Mouse (Mus musculus) small intestine, adult 2 months (tissue): ENCODE measurements around the gene Ccdc172. TPM values are rescaled to one million over a fixed set of nuclear protein-coding genes. Genes with fewer than 3 reads are reported as not detected.

Experiments
- H3K27ac ChIP-seq: fragments of 200-500 bp; 2 replicates; pipeline ENCODE4 v1.5.1; 2012; ENCODE audit warnings: low read depth, low read length, control low read depth, inconsistent platforms; ENCODE audit not compliant: insufficient read depth
- H3K27me3 ChIP-seq: fragments of 200-500 bp; 2 replicates; pipeline ENCODE4 v1.6.1; 2012; ENCODE audit warnings: mild to moderate bottlenecking, moderate library complexity, low read length, inconsistent platforms; ENCODE audit not compliant: control insufficient read depth, insufficient read depth
- H3K36me3 ChIP-seq: fragments of 200-500 bp; 2 replicates; pipeline ENCODE4 v1.6.1; 2012; ENCODE audit warnings: mild to moderate bottlenecking, low read length, control low read depth, inconsistent platforms; ENCODE audit not compliant: control insufficient read depth, insufficient read depth
- H3K4me1 ChIP-seq: fragments of 200-500 bp; 2 replicates; pipeline ENCODE4 v1.6.1; 2012; ENCODE audit warnings: low read length, inconsistent platforms, mixed read lengths; ENCODE audit not compliant: control insufficient read depth, insufficient read depth, insufficient read length
- H3K4me3 ChIP-seq: fragments of 200-500 bp; 2 replicates; pipeline ENCODE4 v1.5.1; 2012; ENCODE audit warnings: low read depth, mild to moderate bottlenecking, control low read depth, inconsistent platforms, low read length, moderate library complexity
- CTCF ChIP-seq: fragments of 200-500 bp; IDR thresholded peaks from 2 replicates; pipeline ENCODE4 v1.5.1; 2012; ENCODE audit warnings: low read depth, mild to moderate bottlenecking, control low read depth, inconsistent platforms, low read length, moderate library complexity, mixed read lengths; ENCODE audit not compliant: insufficient replicate concordance, insufficient read length; ENCODE audit errors: extremely low read depth
- POLR2A ChIP-seq: fragments of 200-500 bp; IDR thresholded peaks from 2 replicates; pipeline ENCODE4 v1.6.1; 2012; ENCODE audit warnings: low read depth, mild to moderate bottlenecking, control low read depth, inconsistent platforms, low read length, moderate library complexity
- WGBS: fragments of 180-500 bp; shearing (Covaris S2); methylation state at CpG from one replicate; pipeline ENCODE4 v1.1.7; 2018; 5-methylcytosine and 5-hydroxymethylcytosine counted together
- polyA plus RNA-seq: library from polyadenylated mRNA; depleted of rRNA; stranded (reverse); fragments of >200 nt; gene quantifications from 2 replicates; pipeline ENCODE4 v1.2.3, GENCODE M21; 2012; rRNA removed

Gene Ccdc172
- not detected in 2 replicates for polyA plus RNA-seq

DNA sequence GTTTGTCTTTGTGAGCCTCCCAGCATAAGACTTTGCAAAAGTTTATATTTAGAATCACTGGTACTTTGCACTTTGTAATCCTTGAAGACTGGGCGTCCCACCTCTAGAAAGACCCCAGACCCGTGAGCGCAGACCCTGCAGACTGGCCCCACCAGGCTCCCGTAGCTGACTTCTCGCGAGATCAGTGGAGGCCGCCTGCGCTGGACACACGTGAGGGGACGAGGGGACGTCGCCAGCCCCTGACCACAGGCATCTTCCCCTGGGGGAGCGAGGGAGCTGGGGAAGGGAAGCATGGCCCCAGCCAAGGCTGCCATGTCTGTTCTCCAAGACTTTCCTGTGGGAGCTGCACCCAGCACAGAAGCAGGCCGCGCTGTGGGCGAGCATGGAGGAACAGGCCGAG is at the start of gene Ccdc172:
TSS of gene Ccdc172 (plus strand) at position 176 of the 400 bp plus-strand sequence.
- Histone ChIP-seq H3K4me1 (no peaks in the 10 kb centered on the region), H3K27me3 (no peaks in the 10 kb centered on the region), H3K36me3 (no peaks in the 10 kb centered on the region), H3K27ac (no peak within 1 kb of the TSS), H3K4me3 (no peak within 1 kb of the TSS)
- WGBS: 91% methylated on average over 17 of the region's 17 CpGs
- TF ChIP-seq CTCF (no peak), POLR2A (no peak)

DNA sequence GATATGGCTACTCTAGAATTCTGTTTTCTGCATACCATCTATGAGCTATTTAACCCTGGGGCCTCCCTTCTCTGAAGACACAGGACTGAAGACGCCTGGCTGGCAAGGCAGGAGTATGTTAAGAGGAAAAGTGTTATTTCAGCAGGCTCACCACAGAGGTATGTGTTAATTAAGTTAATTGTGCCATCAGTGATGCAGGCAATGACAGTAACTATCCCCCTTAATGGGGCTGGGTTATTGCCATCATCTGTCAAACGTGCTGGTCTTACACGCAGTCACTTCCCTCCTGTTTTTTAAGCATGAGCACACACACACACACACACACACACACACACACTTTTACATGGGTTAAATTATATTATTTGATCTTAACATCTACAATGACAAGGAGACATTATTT is 48.0 kb upstream of the Ccdc172 start:
- TF ChIP-seq POLR2A: no peak
- TF ChIP-seq CTCF: no peak
- H3K36me3 ChIP-seq: no peaks in the 10 kb centered on the region
- H3K27ac ChIP-seq: no peak overlapping the region
- WGBS: 78% methylated on average over 3 of the region's 3 CpGs
- no peaks in the 10 kb centered on the region for H3K4me1 ChIP-seq
- H3K4me3 ChIP-seq: no peak overlapping the region
- no peaks in the 10 kb centered on the region; the same call in 1 of the 2 replicates for H3K27me3 ChIP-seq

DNA sequence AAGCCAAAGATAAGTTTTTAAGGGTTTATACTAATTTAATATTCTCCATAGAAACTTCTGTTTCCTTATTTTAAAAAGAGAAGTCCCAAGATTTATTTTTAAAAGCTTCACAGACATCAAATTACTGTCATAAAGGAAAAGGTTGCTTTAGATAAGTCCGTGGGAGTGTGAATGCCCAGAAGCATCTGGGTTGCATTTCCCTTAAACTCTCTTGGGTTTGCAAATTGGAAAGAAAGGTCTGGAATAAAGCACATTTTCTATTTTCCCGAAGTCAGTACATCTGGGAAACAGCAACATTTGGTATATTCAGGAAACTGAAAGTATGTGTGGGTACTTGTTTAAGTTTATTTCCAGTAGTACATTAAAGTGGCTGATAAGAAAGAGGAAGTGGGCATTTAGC is 43.5 kb upstream of the Ccdc172 start:
- Histone ChIP-seq H3K4me1 (no peaks in the 10 kb centered on the region), H3K27me3 (no peaks in the 10 kb centered on the region; the same call in 1 of the 2 replicates), H3K4me3 (no peak overlapping the region), H3K36me3 (no peaks in the 10 kb centered on the region), H3K27ac (no peak overlapping the region)
- TF ChIP-seq POLR2A (no peak), CTCF (no peak)
- WGBS: 43% methylated on average over 2 of the region's 2 CpGs

- Histone ChIP-seq H3K27ac (no peak overlapping the region), H3K27me3 (no peaks in the 10 kb centered on the region; the same call in 1 of the 2 replicates), H3K4me1 (no peaks in the 10 kb centered on the region), H3K4me3 (no peak overlapping the region), H3K36me3 (no peaks in the 10 kb centered on the region)
- WGBS: 17% methylated on average over 12 of the region's 12 CpGs
- TF ChIP-seq CTCF: peak; percentile 74; the same call in 1 of the 2 replicates
- TF ChIP-seq POLR2A: no peak
These were observed 42.4 kb upstream of the Ccdc172 start for GRCm38 (mm10) chr19:58469421-58469820.

DNA sequence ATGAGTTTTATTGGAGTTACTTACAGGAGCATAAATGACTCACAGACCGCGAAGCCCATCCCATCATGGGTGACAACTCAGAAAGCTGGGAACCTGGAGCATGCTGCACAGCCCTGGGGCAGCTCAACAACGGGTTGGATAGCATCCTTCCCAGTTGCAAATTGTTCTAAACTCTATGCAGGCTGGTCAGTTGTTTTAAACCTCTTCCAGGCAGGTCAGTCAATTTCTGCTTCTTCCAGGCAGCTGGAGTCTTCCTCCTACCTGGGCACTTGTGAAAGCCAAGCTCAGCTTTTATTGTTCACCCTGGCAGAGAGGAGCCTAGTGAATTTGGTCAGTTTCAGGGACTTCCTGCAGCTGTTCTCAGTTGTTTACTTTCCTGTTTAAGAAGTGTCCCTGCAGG is 37.5 kb upstream of the Ccdc172 start:
- no peak for TF ChIP-seq POLR2A
- no peak for TF ChIP-seq CTCF
- WGBS: 89% methylated on average over 3 of the region's 3 CpGs

DNA sequence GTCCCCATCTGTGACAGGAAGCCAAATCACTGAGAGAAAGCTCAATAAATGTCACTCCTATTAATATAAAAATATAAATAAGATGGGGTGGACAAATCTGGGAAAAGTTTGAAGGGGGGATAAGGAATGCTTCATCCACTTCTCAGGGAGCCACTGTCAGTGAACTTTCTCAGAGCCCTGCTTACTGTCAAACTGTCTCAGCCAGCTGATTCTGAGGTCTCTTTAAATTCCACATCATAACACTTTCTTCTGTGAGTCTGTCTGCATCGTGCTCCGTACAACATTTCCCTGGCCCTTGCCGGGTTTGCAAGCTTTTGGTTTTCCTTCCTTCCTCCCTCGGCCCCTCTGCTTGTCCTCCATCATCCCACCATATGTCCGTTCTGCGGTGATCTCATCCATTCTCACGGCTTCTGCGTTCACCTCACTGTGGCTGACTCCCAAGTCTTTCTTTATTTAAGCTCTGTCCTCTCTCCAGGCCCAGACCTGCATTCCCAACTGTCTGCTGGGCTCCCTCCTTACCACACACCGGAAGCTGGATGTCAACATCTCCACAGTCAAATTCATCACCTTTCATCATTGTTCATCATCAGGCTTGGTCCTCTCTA is 29.3 kb upstream of the Ccdc172 start:
- WGBS: 71% methylated on average over 9 of the region's 9 CpGs
- TF ChIP-seq POLR2A: no peak
- TF ChIP-seq CTCF: no peak
- H3K27ac ChIP-seq: no peak overlapping the region

More for the DNA sequence above, 37.5 kb upstream of the Ccdc172 start:
- H3K27ac ChIP-seq: no peak overlapping the region
- no peak overlapping the region for H3K4me3 ChIP-seq
- H3K36me3 ChIP-seq: no peaks in the 10 kb centered on the region
- H3K27me3 ChIP-seq: no peaks in the 10 kb centered on the region
- no peaks in the 10 kb centered on the region for H3K4me1 ChIP-seq

GRCm38 (mm10) chr19:58486686-58487085 is 25.1 kb upstream of the Ccdc172 start:
- H3K4me3 ChIP-seq: no peak overlapping the region
- 48% methylated on average over 2 of the region's 2 CpGs for WGBS
- TF ChIP-seq CTCF: no peak
- no peak for TF ChIP-seq POLR2A
- no peaks in the 10 kb centered on the region for H3K36me3 ChIP-seq
- H3K4me1 ChIP-seq: no peaks in the 10 kb centered on the region
- no peaks in the 10 kb centered on the region for H3K27me3 ChIP-seq
- H3K27ac ChIP-seq: no peak overlapping the region

More for the DNA sequence above, 29.3 kb upstream of the Ccdc172 start:
- Histone ChIP-seq H3K4me3 (no peak overlapping the region), H3K36me3 (no peaks in the 10 kb centered on the region), H3K4me1 (no peaks in the 10 kb centered on the region), H3K27me3 (no peaks in the 10 kb centered on the region)
